Mouse (Mus musculus) neural tube, embryonic 14.5 days (tissue): ENCODE measurements around the gene Comp. TPM values are rescaled to one million over a fixed set of nuclear protein-coding genes. Genes with fewer than 3 reads are reported as not detected.
A peak's percentile ranks its signal among the peaks of the same experiment; 100 is the strongest.

ENCODE experiments used
- ATAC-seq: fragments of 200-750 bp; cut with Nextera tagmentation; 2 replicates; pipeline ENCODE4 v1.8.0; 2017; ENCODE audit warnings: low read depth, mild to moderate bottlenecking, moderate TSS enrichment, moderate library complexity
- H3K27ac ChIP-seq: fragments of 300-500 bp; sonication (generic); 2 replicates; pipeline ENCODE4 v1.5.1; 2014; ENCODE audit warnings: low read depth, mild to moderate bottlenecking, control low read depth, low read length, moderate library complexity, mixed read lengths
- H3K27me3 ChIP-seq: fragments of 300-500 bp; sonication (generic); 2 replicates; pipeline ENCODE4 v1.6.1; 2014; ENCODE audit warnings: low read length; ENCODE audit not compliant: control insufficient read depth, insufficient read depth
- H3K36me3 ChIP-seq: fragments of 300-500 bp; sonication (generic); 2 replicates; pipeline ENCODE4 v1.6.1; 2014; ENCODE audit warnings: low read length, mixed read lengths; ENCODE audit not compliant: control insufficient read depth, insufficient read depth
- H3K4me1 ChIP-seq: fragments of 300-500 bp; sonication (generic); 2 replicates; pipeline ENCODE4 v1.6.1; 2014; ENCODE audit warnings: low read length; ENCODE audit not compliant: control insufficient read depth, insufficient read depth
- H3K4me2 ChIP-seq: fragments of 300-500 bp; sonication (generic); 2 replicates; pipeline ENCODE4 v1.6.1; 2014; ENCODE audit warnings: mild to moderate bottlenecking, low read depth, low read length, control low read depth
- H3K4me3 ChIP-seq: fragments of 300-500 bp; sonication (generic); 2 replicates; pipeline ENCODE4 v1.5.1; 2014; ENCODE audit warnings: low read depth, low read length, control low read depth, mixed read lengths
- H3K9ac ChIP-seq: fragments of 300-500 bp; sonication (generic); replicated peaks from 2 replicates; pipeline ENCODE4 v1.6.1; 2014; ENCODE audit warnings: low read depth, mild to moderate bottlenecking, control low read depth, low read length, mixed read lengths
- H3K9me3 ChIP-seq: fragments of 300-500 bp; sonication (generic); 2 replicates; pipeline ENCODE4 v1.6.1; 2016; ENCODE audit warnings: low read length; ENCODE audit not compliant: control insufficient read depth
- WGBS: fragments of 180-500 bp; shearing (Covaris S2); extraction: QIAGEN DNeasy Blood & Tissue Kit; methylation state at CpG from one replicate; pipeline ENCODE4 v1.1.7; 2014; 5-methylcytosine and 5-hydroxymethylcytosine counted together
- polyA plus RNA-seq: library from polyadenylated mRNA; unstranded; fragments of >200 nt; fragmentation: Nextera tagmentation; extraction: Ambion mirVana; gene quantifications from 2 replicates; pipeline ENCODE4 v1.2.1, GENCODE M21; 2014

The Comp gene
- polyA plus RNA-seq, 1 experiment from 2014 or later: 0.20 TPM

- ATAC-seq: no peak
- Histone ChIP-seq H3K4me2 (no peak overlapping the region), H3K9me3 (no peaks in the 10 kb centered on the region), H3K27ac (no peak overlapping the region), H3K4me1 (peaks cover 10% of the 10 kb centered on the region; the same call in 1 of the 2 replicates), H3K4me3 (no peak overlapping the region), H3K27me3 (peaks cover 67% of the 10 kb centered on the region), H3K36me3 (no peaks in the 10 kb centered on the region), H3K9ac (no peak overlapping the region)
- 17% methylated on average over 15 of the region's 15 CpGs for WGBS
These were observed 3.7 kb downstream of the Comp start for GRCm38 (mm10) chr8:70377049-70377448.

DNA sequence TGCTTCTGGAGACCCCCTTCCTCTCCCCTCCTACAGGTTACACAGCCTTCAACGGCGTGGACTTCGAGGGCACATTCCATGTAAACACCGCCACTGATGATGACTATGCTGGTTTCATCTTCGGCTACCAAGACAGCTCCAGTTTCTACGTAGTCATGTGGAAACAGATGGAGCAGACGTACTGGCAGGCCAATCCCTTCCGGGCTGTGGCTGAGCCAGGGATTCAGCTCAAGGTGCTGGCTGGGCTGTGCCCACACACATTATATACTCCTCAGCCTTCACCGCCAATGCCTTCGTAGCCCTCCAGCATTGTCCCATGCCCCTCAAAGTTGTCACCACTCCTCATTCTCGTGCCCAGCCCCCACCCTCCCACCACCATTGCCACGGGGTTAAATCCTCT is 6.7 kb downstream of the Comp start:
- H3K27ac ChIP-seq: no peak overlapping the region
- H3K27me3 ChIP-seq: peaks cover 39% of the 10 kb centered on the region
- no peaks in the 10 kb centered on the region for H3K4me1 ChIP-seq
- H3K9me3 ChIP-seq: no peaks in the 10 kb centered on the region
- no peak overlapping the region for H3K9ac ChIP-seq
- H3K36me3 ChIP-seq: no peaks in the 10 kb centered on the region
- no peak for ATAC-seq
- H3K4me3 ChIP-seq: no peak overlapping the region
- 85% methylated on average over 12 of the region's 12 CpGs for WGBS
- no peak overlapping the region for H3K4me2 ChIP-seq

- H3K9me3 ChIP-seq: no peaks in the 10 kb centered on the region
- H3K4me3 ChIP-seq: no peak overlapping the region
- no peaks in the 10 kb centered on the region for H3K4me1 ChIP-seq
- H3K9ac ChIP-seq: no peak overlapping the region
- H3K27ac ChIP-seq: no peak overlapping the region
- ATAC-seq: peak; percentile 49; the same call in 1 of the 2 replicates
- H3K4me2 ChIP-seq: no peak overlapping the region
- peaks cover 8% of the 10 kb centered on the region for H3K27me3 ChIP-seq
- H3K36me3 ChIP-seq: peaks cover 24% of the 10 kb centered on the region
- WGBS: 52% methylated on average over 3 of the region's 3 CpGs
These were observed 9.9 kb downstream of the Comp start for GRCm38 (mm10) chr8:70383287-70383686.

- WGBS: 90% methylated on average over 2 of the region's 2 CpGs
These were observed 16.3 kb downstream of the Comp start for GRCm38 (mm10) chr8:70389678-70390077.

GRCm38 (mm10) chr8:70393087-70393486 is 19.7 kb downstream of the Comp start:
- WGBS: 82% methylated on average over 5 of the region's 5 CpGs
- Histone ChIP-seq H3K27ac (no peak overlapping the region), H3K4me3 (no peak overlapping the region), H3K9ac (no peak overlapping the region), H3K36me3 (peaks cover 16% of the 10 kb centered on the region; the same call in 1 of the 2 replicates), H3K4me1 (no peaks in the 10 kb centered on the region), H3K9me3 (no peaks in the 10 kb centered on the region), H3K4me2 (no peak overlapping the region), H3K27me3 (no peaks in the 10 kb centered on the region)
- ATAC-seq: no peak

More at GRCm38 (mm10) chr8:70389678-70390077, 16.3 kb downstream of the Comp start:
- no peaks in the 10 kb centered on the region for H3K4me1 ChIP-seq
- H3K4me2 ChIP-seq: no peak overlapping the region
- no peak overlapping the region for H3K27ac ChIP-seq
- no peaks in the 10 kb centered on the region for H3K27me3 ChIP-seq
- no peaks in the 10 kb centered on the region for H3K9me3 ChIP-seq
- peaks cover 39% of the 10 kb centered on the region for H3K36me3 ChIP-seq
- no peak overlapping the region for H3K4me3 ChIP-seq
- no peak for ATAC-seq
- no peak overlapping the region for H3K9ac ChIP-seq

DNA sequence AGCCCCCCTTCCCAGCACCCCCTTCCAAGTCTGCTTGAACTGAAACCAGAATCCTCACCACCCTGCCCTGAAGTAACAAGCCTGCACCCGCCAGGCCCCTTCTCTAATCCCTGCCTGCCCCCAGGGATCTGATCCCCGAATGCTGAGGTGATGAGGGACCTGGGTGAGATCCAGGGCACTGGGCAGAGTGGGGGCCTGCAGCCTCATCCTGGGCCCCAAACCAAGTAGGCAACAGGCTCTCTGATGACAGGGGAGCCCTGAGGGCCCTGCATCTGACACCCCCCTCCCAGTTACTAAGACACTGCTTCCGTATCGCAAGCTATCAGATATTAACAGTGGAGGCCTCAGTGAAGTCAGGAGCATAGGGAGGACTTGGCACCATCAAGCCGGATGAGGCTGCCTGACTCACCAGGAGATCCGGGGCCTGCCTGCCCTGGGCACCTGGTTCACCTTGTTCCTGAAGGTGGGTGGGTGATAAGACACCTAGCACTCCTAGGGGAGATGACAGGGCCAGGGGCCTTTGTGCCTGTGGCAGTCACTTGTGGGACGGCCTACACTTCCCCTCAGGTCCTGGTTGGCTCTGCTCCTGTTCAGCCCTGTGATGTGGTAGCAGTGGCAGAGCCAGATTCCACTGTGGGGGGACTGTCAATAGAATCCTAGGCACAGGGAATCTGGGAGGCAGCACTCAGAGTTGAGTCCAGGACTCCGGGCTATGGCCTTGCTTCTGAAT is 21.1 kb downstream of the Comp start:
- Histone ChIP-seq H3K9me3 (no peaks in the 10 kb centered on the region), H3K9ac (no peak overlapping the region), H3K27ac (no peak overlapping the region), H3K36me3 (peaks cover 16% of the 10 kb centered on the region; the same call in 1 of the 2 replicates), H3K4me2 (no peak overlapping the region), H3K4me1 (no peaks in the 10 kb centered on the region), H3K4me3 (no peak overlapping the region), H3K27me3 (no peaks in the 10 kb centered on the region)
- 91% methylated on average over 8 of the region's 8 CpGs for WGBS
- ATAC-seq: no peak

DNA sequence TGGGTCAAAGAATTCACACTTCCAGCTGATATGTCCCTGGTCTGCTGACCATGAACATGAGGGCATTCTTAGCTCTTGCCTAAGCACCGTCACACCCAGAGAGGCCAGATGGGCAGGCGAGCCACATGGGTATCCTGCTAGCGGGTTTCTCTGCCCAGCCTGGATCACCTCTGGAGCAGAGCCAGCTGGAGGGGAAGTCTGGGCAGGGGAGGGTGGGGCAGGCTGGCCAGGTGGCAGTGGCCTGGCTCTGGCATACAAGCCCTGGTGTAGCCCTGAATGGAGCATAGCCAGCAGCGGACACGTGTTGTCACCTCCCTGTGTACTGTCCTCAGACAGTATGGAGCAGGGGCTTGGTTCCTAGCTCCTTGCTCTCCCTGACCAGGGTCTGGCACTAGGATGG is 22.3 kb downstream of the Comp start:
- Histone ChIP-seq H3K27ac (no peak overlapping the region), H3K4me3 (no peak overlapping the region), H3K9me3 (no peaks in the 10 kb centered on the region), H3K36me3 (0 out of 2 replicates have a peak, but pooled peaks cover 23% of the 10 kb centered on the region), H3K9ac (no peak overlapping the region), H3K4me1 (no peaks in the 10 kb centered on the region), H3K4me2 (no peak overlapping the region), H3K27me3 (no peaks in the 10 kb centered on the region)
- no peak for ATAC-seq
- 77% methylated on average over 5 of the region's 5 CpGs for WGBS

GRCm38 (mm10) chr8:70396184-70396583 is 22.8 kb downstream of the Comp start:
- Histone ChIP-seq H3K27me3 (no peaks in the 10 kb centered on the region), H3K9me3 (no peaks in the 10 kb centered on the region), H3K36me3 (0 out of 2 replicates have a peak, but pooled peaks cover 19% of the 10 kb centered on the region), H3K27ac (no peak overlapping the region), H3K4me1 (no peaks in the 10 kb centered on the region), H3K9ac (no peak overlapping the region), H3K4me3 (no peak overlapping the region), H3K4me2 (no peak overlapping the region)
- 77% methylated on average over 5 of the region's 5 CpGs for WGBS
- no peak for ATAC-seq

DNA sequence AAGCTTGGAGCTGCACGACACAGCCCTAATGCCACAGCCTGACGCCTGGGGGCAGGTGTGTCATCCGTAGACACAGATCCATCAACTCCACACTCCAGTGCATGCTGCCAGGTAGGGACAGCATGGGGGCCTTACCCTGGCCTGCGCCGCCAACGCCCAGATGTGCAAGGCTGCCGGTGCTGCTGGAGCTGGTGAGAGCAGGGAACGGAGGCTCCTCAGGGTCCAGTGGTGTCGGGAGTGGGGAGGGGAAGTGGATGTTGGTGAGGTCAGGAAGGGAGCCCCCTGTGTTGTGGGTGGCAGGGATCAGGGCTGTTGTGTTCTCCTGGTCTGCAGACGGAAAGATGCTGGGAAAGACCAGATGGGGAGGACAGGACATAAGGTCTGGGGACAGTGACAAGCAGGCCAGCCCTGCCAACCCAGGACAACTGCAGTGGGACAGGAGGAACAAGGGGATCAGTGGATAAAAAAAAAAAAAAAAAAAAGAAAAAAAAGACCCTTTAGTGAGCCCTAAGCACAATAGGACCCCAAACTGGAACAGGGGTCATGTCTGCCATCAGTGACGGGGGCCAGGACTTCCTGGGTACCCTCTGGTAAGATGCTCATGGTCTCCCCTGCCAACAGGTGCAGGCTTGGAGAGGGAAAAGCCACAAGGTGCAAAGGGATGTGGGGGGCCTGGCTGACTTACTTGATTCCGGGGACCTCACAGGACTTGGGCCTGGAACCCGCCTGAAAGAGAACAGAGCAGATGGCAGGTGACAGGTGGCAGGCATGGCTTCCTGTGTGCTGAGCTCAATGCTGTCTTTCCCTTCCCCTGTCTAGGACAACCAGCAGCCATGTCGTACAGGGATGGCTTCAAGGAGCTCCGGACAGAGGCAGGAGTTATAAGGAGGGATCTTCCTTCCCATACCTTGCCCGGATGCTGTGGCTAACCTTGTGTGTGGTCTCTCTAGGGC is 24.5 kb downstream of the Comp start:
- Histone ChIP-seq H3K4me3 (no peak overlapping the region), H3K36me3 (0 out of 2 replicates have a peak, but pooled peaks cover 8% of the 10 kb centered on the region), H3K9ac (no peak overlapping the region), H3K27ac (no peak overlapping the region), H3K4me1 (no peaks in the 10 kb centered on the region), H3K9me3 (no peaks in the 10 kb centered on the region), H3K27me3 (no peaks in the 10 kb centered on the region), H3K4me2 (no peak overlapping the region)
- ATAC-seq: no peak
- 91% methylated on average over 16 of the region's 16 CpGs for WGBS
